Mouse (Mus musculus): Measurements from ENCODE around the gene Asb5. TPM values are rescaled to one million over a fixed set of nuclear protein-coding genes. Genes with fewer than 3 reads are reported as not detected.

Asb5 gene
- total and polyA plus RNA-seq, 3 experiments: 0.27 to 1.4 TPM; not detected in 1

DNA sequence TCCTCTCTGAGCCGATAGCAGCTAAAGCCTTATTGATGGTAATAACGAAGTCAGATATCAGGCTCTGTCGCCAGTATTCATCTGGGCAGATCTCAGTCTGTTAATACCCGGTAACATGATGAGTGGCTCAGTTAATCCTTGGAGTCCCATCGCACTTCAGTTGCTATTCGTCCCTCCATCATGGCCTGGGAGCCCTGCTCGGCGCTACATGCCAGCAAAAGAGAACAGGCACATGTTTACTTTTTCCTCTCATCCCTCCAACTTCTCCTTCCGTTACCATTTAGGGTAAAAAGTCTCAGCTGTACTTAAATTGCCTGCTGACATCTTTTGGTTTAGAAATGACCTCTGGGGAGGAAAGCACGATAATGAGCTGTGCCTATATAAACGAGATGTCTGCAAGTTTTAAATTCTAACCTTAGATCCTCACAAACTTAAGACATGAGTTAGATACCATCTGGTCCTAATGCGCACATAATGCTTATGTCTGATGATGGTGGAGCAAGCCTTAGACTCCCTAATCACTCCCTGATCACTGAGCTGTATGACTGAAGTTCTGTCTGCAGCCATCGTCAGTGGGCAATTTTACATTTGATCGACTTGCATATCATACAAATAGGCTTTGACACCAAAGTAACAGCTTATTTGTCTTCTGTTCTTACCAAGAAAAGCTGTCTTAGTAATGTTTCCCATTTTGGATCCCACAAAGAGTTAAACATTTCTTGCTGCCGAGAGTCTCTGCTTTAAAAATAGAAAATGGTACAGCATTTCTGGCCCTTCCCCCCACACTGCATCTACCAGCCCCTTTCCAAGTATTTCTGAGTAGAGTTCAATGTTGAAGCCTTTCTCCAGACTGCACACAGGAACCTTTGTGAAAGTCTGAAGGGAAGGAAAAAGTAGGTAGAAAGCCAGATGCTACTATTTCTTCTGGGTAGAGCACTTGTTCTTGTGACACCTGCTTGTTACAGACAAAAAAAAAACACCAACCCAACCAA is 41.5 kb downstream of the Asb5 start:
- DNase-seq (ENCODE audit: low read depth, low spot score): no peak
- Histone ChIP-seq H3K9ac (ENCODE audit: control insufficient read depth, low read depth, low read length, poor library complexity, severe bottlenecking) (no peak overlapping the region), H3K36me3 (ENCODE audit: control insufficient read depth in 1 of 2, insufficient read depth in 2 of 2, low read length in 2 of 2) (no peaks in the 10 kb centered on the region), H3K4me3 (ENCODE audit: control insufficient read depth in 1 of 2, insufficient read depth in 1 of 2, low read depth in 2 of 2, low read length in 2 of 2) (no peak overlapping the region), H3K4me1 (ENCODE audit: control insufficient read depth in 1 of 2, insufficient read depth in 2 of 2, low read length in 2 of 2) (no peaks in the 10 kb centered on the region), H3K9me3 (replicated peaks; ENCODE audit: insufficient read depth, low read length) (no peaks in the 10 kb centered on the region), H3K27me3 (ENCODE audit: control insufficient read depth in 1 of 2, insufficient read depth in 2 of 2, low read length in 2 of 2) (no peaks in the 10 kb centered on the region), H3K27ac (ENCODE audit: control insufficient read depth, low read depth, low read length) (no peak overlapping the region), H3K79me2 (ENCODE audit: control insufficient read depth, insufficient read depth, low read length, poor library complexity) (no peaks in the 10 kb centered on the region)
- TF ChIP-seq TAL1 (IDR thresholded peaks at IDR 0.05; ENCODE audit: low read length) (no peak), USF1 (IDR thresholded peaks at IDR 0.05; ENCODE audit: low read depth, low read length) (no peak), CHD2 (IDR thresholded peaks at IDR 0.05; ENCODE audit: low read length) (no peak), SIN3A (IDR thresholded peaks at IDR 0.05; ENCODE audit: low read length) (no peak), SMC3 (IDR thresholded peaks at IDR 0.05; ENCODE audit: low read depth, low read length) (no peak), MAFK (IDR thresholded peaks at IDR 0.05; ENCODE audit: borderline replicate concordance, low read depth, low read length) (no peak), MYC (IDR thresholded peaks at IDR 0.05; ENCODE audit: low read depth, low read length) (no peak), USF2 (IDR thresholded peaks at IDR 0.05; ENCODE audit: borderline replicate concordance in 1 of 2, insufficient read depth in 1 of 2, low read depth in 1 of 2, low read length in 2 of 2) (no peak), TBP (IDR thresholded peaks at IDR 0.05; ENCODE audit: low read depth, low read length) (no peak), RCOR1 (IDR thresholded peaks at IDR 0.05; ENCODE audit: low read depth, low read length) (no peak), EP300 (IDR thresholded peaks at IDR 0.05; ENCODE audit: low read depth in 1 of 2, low read length in 2 of 2) (no peak), GATA1 (IDR thresholded peaks at IDR 0.05; ENCODE audit: low read depth, low read length) (no peak)

DNA sequence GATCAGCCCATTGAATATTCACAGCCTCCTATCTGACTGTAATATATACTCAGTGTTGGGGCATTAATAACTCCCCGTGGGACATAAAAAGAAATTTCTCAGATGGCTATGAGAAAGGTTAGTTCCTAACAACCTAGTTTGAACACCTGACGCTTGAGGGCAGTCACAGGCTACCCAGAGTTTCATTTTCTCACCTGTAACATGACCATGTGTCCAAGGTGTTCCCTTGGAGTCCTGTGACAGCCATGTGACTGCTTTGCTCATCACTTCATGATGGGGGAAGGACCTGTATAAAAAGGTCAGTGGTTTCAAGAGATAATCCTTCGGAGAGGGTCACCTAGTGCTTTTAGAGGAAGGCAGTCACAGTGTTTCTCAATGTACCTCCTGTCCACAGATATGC is 52.1 kb downstream of the Asb5 start:
- Histone ChIP-seq H3K36me3 (ENCODE audit: control insufficient read depth in 1 of 2, insufficient read depth in 2 of 2, low read length in 2 of 2) (no peaks in the 10 kb centered on the region), H3K4me3 (ENCODE audit: control insufficient read depth in 1 of 2, insufficient read depth in 1 of 2, low read depth in 2 of 2, low read length in 2 of 2) (no peak overlapping the region), H3K4me1 (ENCODE audit: control insufficient read depth in 1 of 2, insufficient read depth in 2 of 2, low read length in 2 of 2) (no peaks in the 10 kb centered on the region), H3K79me2 (ENCODE audit: control insufficient read depth, insufficient read depth, low read length, poor library complexity) (no peaks in the 10 kb centered on the region), H3K27me3 (ENCODE audit: control insufficient read depth in 1 of 2, insufficient read depth in 2 of 2, low read length in 2 of 2) (no peaks in the 10 kb centered on the region), H3K9me3 (replicated peaks; ENCODE audit: insufficient read depth, low read length) (no peaks in the 10 kb centered on the region), H3K27ac (ENCODE audit: control insufficient read depth, low read depth, low read length) (no peak overlapping the region), H3K9ac (ENCODE audit: control insufficient read depth, low read depth, low read length, poor library complexity, severe bottlenecking) (no peak overlapping the region)
- DNase-seq (ENCODE audit: low read depth, low spot score): no peak
- TF ChIP-seq MAFK (IDR thresholded peaks at IDR 0.05; ENCODE audit: borderline replicate concordance, low read depth, low read length) (no peak), USF2 (IDR thresholded peaks at IDR 0.05; ENCODE audit: borderline replicate concordance in 1 of 2, insufficient read depth in 1 of 2, low read depth in 1 of 2, low read length in 2 of 2) (no peak), POLR2AphosphoS5 (IDR thresholded peaks at IDR 0.05; ENCODE audit: borderline replicate concordance, low read depth, low read length) (no peak), ZNF384 (IDR thresholded peaks at IDR 0.05; ENCODE audit: low read depth, low read length) (no peak), NRF1 (IDR thresholded peaks at IDR 0.05; ENCODE audit: insufficient read depth, low read depth, low read length, poor library complexity, severe bottlenecking) (no peak), SMC3 (IDR thresholded peaks at IDR 0.05; ENCODE audit: low read depth, low read length) (no peak), CTCF (IDR thresholded peaks at IDR 0.05 in 2 of 3, conservative IDR thresholded peaks at IDR 0.05 in 1 of 3; ENCODE audit: control insufficient read depth in 1 of 3, insufficient read depth in 1 of 3, low read depth in 2 of 3, low read length in 3 of 3, poor library complexity in 1 of 3, severe bottlenecking in 1 of 3) (no peak), HCFC1 (IDR thresholded peaks at IDR 0.05; ENCODE audit: low read depth, low read length) (no peak), MYC (IDR thresholded peaks at IDR 0.05; ENCODE audit: low read depth, low read length) (no peak), KAT2A (conservative IDR thresholded peaks at IDR 0.05; ENCODE audit: low read depth, low read length) (no peak), GABPA (IDR thresholded peaks at IDR 0.05; ENCODE audit: low read depth, low read length) (no peak), MEF2A (IDR thresholded peaks at IDR 0.05; ENCODE audit: extremely low read depth, insufficient replicate concordance, low read depth, low read length, poor library complexity, severe bottlenecking) (no peak), UBTF (IDR thresholded peaks at IDR 0.05; ENCODE audit: borderline replicate concordance, insufficient read depth, low read depth, low read length) (no peak), SIN3A (IDR thresholded peaks at IDR 0.05; ENCODE audit: low read length) (no peak), MYB (IDR thresholded peaks at IDR 0.05; ENCODE audit: low read depth, low read length) (no peak), TAL1 (IDR thresholded peaks at IDR 0.05; ENCODE audit: low read length) (no peak), MXI1 (IDR thresholded peaks at IDR 0.05; ENCODE audit: low read depth, low read length) (no peak)
